Mouse (Mus musculus) v-Abl transformed pro-B cells (cell line): ENCODE measurements at regions not wholly inside any gene's neighbourhood (a gene's known extent, or its start where the extent isn't known, plus 50 kb on each side); places are given as distances from the start of the nearest gene placed in this dataset.

ENCODE experiments used
- in situ Hi-C, 2 experiments: fragments of 400-800 bp; cut with MboI; formaldehyde crosslinking; loops; one replicate each; pipeline ENCODE4 v1.15.1; 2025; ENCODE audit not compliant: unreplicated experiment in 2 of 2

DNA sequence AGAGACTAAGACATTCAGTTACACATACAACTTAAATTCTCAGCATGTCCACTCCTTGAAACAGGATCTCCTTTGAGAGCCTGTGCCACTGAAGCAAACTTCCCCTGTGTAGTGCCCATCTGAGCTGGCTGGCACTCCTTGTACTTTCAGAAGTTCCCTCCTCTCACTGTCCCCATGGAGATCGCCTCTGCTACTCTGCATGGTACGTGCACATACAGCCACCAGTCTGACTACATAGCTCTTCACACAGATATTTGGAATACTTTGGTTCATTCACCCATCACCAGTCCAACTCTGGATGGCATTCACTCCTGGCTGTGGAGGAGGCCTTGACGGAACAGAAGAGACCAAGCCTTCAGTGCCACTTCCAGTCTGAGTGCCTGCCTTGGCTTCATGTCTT is 79.8 kb upstream of the Pabpc6 start:
- in situ Hi-C loops: no loop called here

DNA sequence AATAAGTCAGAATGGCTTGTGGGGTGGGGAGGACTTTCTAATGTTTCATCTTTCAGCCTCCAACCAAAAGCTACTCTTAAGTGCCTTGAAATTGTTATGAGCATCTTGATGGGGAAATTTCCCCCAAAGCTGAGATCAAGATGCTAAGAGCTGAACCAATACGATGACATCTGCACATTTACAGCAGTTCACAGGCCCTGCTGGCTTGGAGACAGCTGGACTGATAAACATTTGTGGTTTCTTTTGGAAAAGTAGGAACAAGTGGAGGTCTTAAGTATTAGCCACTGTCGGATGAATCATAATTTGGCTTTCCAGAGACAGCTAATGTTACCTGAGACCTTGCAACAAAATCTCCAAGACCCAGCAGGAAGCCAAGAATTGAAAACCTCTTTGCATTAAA is 78.4 kb upstream of the Pabpc6 start:
- in situ Hi-C loops: no loop called here

DNA sequence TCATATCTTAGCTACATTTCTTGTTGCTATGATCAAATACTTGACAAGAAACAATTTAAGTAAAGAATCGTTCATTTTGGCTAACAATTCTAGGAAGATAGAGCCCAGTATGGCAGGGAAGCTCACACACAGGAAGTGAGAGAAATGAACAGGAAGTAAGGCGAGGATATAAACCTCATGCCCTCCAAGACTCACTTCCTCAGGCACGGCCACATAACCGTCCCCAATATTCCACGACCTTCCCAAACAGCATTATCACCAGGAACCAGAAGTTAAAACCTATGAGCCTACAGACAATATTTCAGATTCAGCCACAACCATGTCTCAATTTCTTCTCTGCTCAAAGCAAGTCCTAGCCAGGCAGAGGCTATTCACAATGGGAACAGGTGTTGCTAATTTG is 73.8 kb upstream of the Pabpc6 start:
- in situ Hi-C loops: no loop called here

DNA sequence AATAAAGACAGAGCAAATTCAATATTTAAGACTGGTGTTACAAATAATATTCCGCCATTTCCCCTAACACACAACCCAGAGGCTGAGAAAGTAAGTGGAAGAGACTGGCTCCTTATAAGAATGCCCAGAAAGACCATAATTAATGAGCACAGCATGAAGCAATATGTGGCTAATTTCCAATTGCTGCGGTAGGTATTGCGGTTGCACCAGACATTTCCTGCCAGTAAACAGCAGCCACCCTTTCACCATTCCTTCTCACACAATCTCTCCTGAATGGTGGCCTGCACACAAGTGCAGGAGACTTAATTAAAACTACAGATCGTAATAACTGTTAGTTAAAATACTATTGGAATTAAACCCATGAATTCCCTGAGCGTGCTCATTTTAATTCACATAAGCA is 71.8 kb upstream of the Pabpc6 start:
- in situ Hi-C loops: no loop called here

DNA sequence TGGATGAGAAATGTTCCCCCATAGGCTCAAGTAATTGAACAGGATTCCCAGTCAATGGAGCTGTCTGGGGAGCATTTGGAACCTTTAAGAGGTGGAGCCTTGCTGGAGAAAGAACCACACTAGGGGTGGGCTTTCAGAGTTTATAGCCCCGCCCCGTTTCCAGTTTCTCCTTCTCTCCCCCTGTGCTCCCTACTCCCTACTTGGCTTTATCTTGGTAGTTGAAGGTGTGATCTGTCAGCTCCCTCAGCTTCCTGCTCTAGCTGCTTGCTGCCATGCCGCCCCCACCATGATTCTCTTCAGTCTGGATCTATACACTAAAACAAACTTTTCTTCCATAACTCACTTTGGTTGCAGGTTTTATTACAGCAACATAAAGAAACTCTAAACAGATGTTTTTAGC is 59.5 kb upstream of the Pabpc6 start:
- in situ Hi-C loops: no loop called here

DNA sequence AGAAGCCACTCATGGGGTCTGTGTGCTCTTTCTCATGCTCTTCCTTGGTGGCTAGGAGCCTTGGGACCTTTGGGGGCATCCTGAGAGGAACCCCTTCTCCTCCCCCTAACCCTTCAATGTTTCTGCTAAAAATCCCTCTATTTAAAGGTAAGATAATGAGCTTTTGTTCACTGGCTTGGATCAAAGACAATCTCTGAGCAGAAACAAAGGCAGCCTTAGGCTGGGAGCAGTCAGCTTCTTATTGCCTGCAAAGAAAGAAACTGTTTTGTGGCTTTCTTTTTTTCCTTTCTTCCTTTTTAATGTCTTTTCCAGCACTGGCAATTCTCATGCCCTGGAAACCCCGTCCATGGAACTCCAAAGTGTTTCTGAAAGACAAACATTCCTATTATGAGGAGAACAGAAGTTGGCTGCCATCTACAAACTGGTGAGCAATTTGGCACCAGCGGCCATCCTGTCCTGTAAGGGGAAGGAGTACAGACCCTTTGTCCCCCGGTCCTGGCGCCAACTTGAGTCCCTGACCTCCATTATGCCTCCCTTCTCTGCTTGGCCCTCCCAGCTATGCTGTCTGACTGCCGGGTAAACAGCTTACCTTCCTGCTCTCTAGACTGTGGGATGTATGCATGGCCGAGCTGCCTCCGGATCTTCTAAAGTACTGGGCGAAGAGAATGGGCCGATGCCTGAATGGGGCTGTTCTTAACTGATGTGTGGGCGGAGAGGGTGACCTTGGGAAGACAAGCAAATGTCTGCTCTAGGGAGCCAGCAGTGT is 56.4 kb upstream of the Pabpc6 start:
- in situ Hi-C loops: no loop called here

DNA sequence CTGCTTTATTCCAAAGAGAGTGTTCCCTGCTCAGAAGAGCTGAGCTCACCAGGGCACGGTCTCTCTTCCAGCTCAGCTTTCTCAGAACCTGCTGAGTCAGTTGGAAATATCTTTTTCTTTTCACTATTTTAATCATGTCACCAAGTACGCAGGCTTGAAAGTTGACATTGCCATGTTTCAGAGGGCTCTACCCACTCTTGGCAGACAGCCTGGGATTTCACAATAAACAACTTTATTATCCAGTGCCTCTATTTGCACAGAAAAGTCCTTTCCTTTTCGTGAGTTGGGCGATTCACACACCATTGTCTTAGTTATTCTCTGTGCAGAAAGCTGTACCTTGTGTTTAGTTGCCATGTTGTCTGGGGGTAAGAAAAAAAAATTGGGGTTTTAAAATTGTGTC is 54.0 kb upstream of the Pabpc6 start:
- in situ Hi-C loops: no loop called here

DNA sequence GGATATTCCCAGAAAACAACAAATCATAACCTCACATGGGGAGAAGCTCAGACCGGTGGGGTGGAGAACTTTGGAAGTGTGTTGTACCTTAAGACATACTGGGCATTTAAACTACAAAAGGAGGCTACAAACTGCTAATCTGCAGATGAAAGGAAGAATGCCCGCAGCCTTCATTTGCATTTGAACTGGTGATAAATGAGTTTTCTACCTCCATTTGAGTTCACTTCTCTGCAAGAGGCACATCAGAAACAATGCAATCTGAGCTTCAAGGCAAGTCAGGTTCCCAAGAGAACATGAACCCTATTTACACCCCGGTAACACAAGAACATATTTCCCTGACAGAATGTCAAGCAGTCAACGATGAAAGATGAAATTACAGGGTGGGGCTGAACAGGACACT is 53.2 kb upstream of the Pabpc6 start:
- in situ Hi-C loops: no loop called here
